Mouse (Mus musculus) lung, postnatal 0 days (tissue): ENCODE results near the gene Ecpas.

Experiments used
- CTCF ChIP-seq: IDR thresholded peaks from 2 replicates; pipeline ENCODE4 v1.5.1; 2016; ENCODE audit warnings: antibody characterized with exemption, mild to moderate bottlenecking
- EP300 ChIP-seq: IDR thresholded peaks from 2 replicates; pipeline ENCODE4 v1.6.1; 2016; ENCODE audit warnings: antibody characterized with exemption, mild to moderate bottlenecking, control low read depth

DNA sequence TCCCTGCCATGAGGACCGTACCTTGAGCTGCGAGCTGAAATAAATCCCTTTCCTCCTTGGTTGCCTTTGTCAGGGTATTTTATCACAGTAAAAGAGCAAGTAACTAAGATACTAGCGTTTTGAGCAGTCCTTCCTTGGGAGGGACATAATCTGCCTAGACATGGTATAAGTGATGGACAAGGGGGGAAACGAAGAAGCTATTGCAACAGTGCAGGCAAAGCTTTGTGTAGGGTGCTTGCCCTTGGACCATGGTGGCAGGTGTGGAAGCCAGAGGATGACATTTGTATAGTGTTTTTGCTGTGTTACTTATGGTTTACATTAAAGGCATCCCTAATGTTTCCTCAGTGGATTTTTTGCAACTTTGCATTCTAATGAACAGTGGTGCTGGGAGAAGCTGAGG, 30.4 kb upstream of the Ecpas start:
- TF ChIP-seq CTCF, result no peak
- TF ChIP-seq EP300, result no peak
